Mouse (Mus musculus): ENCODE measurements around the gene Qars.

The Qars gene

DNA sequence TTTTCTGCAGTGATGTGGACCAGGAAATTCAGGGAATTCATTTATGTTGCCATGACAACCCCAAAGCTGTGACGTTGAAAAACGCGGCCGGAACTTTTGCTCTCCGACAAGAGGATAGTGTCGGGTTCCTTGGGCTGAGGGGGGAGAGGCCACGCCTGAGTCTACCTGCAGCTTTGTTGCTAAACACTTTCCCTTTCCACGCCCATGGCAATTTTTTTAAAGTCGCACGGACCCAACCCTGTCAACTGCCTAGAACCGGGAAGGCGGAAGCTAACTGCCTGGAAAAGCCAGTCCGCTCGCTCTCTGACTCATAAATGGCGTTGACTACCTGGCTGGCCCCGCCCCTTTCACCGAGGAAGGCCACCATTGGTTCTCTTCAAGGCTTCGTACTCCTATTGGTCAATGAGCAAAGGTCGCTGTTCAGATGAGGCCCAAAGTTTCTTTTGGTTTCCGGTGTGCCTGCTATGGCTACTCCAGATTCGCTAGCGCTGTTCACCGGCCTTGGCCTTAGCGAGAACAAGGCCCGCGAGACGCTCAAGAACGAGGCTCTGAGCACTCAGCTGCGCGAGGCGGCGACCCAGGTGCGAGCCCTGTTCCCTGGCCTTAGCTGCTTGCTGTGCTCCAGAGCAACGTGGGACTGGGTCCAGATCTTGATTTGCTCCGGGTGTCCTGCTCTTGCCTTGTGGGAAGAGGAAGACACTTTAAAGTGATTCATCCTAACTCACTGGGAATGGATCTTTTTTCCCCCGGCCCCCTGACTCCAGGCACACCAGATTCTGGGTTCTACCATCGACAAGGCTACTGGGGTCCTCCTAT is at the start of gene Qars:
Gene Qars (plus strand): TSS at position 88 of the 816 bp plus-strand sequence.
- in situ Hi-C loops (cut with MboI, MseI), result no loop called here

- in situ Hi-C loops (cut with MboI, MseI), result no loop called here
Observed at GRCm38 (mm10) chr9:108459939-108460318, 47.6 kb upstream of the Qars start.

DNA sequence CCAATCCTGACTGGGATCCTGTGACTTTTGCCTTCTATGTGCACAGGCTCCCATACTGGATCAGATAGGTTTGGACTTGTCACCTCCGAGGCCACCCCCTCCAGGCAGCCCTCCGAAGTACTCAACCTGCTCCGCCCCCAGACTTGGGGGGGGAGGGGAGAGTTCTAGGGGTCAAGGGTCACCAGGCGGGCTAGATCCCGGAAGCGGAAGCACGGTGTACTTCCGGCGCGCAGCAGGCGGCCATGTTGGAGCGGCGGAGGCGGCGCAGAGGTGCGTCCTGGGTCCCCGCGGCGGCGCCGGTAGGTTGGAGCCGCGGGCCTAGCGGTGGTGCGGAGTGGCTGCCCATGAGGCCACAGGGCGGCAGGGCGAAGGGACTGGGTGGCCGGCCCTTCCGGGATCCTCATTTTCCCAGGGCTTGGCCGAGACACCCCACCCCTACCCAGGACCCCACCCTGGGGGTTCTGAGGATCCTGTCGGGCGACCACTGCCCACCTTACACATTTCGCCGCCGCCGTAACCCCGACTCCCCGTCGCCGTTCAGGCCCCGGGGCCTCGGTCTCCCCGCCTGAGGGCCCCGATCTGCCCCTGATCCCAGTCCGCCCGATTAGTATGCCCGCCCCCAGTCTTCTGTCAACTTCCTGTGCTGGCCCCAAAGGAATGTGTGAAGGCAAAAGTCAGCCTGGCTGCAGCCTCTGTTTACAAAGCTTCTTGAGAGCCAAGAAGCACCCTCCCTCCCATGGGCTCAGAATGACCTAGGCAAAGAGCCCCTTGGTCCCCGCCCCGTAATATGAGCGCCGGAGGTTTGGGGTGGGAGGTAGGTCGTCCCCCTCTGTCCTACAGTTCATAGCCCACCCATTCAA is 47.0 kb upstream of the Qars start, which contains the start of gene Ccdc71:
Gene Ccdc71 (plus strand): TSS at position 209 of the 860 bp plus-strand sequence.
- in situ Hi-C loops (cut with MboI, MseI), result no loop called here

- in situ Hi-C loops (cut with MboI, MseI), result no loop called here
Observed at GRCm38 (mm10) chr9:108461181-108461631, 46.3 kb upstream of the Qars start, which contains the start of gene Klhdc8b. Gene Klhdc8b, minus strand, starts transcription at chr9:108461581.

DNA sequence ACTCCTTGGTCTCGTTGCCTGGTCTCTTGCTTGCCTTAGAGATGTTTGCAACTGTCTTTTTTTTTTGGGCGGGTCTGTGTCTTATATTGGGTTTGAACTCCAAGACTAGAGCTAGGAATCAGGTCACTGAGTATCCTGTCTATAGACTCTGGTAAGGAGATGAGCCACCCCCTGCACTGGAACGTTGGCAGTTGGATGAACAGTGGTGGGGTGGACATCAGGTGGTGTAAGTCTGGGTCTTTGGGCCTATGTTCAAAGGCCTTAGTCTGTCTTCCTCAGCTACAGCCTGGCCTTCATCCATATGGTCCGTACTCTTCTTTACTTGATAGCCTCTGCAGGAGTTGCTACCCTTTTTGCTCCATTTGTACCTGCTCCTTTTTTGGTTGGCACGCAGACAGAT is 45.8 kb upstream of the Qars start:
- in situ Hi-C loops (cut with MboI, MseI), result no loop called here

GRCm38 (mm10) chr9:108462192-108462591 is 45.3 kb upstream of the Qars start:
- in situ Hi-C loops (cut with MboI, MseI), result no loop called here

GRCm38 (mm10) chr9:108463713-108464112 is 43.8 kb upstream of the Qars start:
- in situ Hi-C loops (cut with MboI, MseI), result no loop called here

GRCm38 (mm10) chr9:108466219-108466618 is 41.3 kb upstream of the Qars start:
- in situ Hi-C loops (cut with MboI, MseI), result no loop called here

GRCm38 (mm10) chr9:108469430-108469829 is 38.1 kb upstream of the Qars start:
- in situ Hi-C loops (cut with MboI, MseI), result no loop called here

GRCm38 (mm10) chr9:108469845-108470244 is 37.7 kb upstream of the Qars start:
- in situ Hi-C loops (cut with MboI, MseI), result no loop called here

- in situ Hi-C loops (cut with MboI, MseI), result no loop called here
Observed at GRCm38 (mm10) chr9:108474528-108474927, 33.0 kb upstream of the Qars start.

DNA sequence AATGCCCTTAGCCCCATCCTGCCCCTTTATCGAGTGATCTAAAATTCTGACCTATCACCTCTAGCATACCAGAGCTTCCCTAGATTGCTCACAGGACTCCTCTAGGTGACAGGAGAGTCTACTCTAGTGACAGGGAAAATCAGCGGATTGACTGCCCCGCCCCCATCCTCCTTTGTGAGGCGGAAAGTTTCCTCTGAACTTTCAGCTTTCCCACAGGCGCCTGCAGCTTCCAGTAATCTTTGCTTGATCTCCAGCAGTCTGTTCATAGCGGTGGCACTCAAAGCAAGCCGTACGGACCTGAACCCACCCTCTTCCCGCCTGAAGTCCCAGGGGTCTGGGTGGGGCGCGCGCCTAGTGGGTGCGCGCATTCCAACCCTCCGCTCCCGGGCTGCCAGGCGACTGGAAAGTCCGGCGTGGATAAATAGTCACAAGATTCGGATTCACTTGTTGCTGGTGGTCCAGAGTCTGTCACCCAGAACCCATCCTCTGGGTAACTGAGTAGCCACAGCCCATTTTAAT is 28.8 kb upstream of the Qars start:
- in situ Hi-C loops (cut with MboI, MseI), result no loop called here

DNA sequence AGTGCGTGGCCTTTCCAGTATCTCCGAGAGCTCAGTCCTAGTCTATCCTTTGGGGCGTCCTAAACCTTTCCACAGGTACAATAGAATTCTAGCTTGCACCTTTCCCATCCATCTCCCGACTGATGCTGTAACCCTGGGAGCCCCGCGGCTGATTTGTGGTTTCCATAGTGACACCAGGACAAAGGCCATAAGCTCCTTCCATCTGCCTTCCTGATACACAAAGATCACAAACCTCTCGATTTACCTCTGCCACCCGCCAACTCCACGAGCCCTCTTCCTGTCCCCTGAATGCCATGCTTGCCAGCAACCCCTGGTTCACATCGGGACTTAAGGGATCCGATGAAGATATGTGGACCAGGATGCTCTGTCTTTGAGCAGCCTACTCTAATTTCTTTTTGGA is 28.3 kb upstream of the Qars start:
- in situ Hi-C loops (cut with MboI, MseI), result no loop called here

- in situ Hi-C loops (cut with MboI, MseI), result loop anchor here (10.0 kb wide), 1 partner anchor 435 kb away; the partner anchor contains the start of gene Tmem89
Observed at GRCm38 (mm10) chr9:108479721-108480351, 27.7 kb upstream of the Qars start, which contains the start of gene Lamb2. Gene Lamb2, plus strand, starts transcription at chr9:108479736.

DNA sequence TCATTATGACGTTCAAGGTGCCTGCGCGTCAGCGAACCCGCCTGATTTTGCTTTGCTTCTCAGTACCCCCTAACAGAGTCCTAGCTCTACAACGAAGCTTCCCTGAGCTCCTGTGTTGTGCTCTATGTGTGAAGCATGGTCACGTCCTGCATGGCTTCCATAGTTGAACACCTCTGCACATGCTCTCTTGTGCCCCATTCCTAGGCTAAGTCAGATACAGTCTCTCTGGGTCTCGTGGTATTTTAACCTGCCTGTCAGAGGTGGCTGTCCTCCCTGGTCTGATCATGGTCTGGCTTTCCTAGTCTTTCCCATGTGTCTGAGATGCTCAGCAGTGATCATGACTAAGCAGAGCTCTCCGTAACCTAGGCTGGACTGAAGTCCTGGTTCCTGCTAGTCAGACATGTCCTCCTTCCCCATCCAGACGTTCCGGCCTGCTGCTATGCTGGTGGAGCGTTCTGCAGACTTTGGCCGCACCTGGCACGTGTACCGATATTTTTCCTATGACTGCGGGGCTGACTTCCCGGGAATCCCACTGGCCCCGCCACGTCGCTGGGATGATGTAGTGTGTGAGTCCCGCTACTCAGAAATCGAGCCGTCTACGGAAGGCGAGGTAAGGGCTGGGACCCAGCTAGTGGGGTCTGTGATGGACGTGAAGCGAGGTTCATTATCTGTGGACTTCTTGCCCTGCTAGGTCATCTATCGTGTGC is 26.5 kb upstream of the Qars start:
- in situ Hi-C loops (cut with MboI, MseI), result loop anchor here (10.0 kb wide), 1 partner anchor 434 kb away; the partner anchor contains the start of gene Tmem89

GRCm38 (mm10) chr9:108481520-108482210 is 25.8 kb upstream of the Qars start:
- in situ Hi-C loops (cut with MboI, MseI), result loop anchor here (10.0 kb wide), 1 partner anchor 433 kb away; the partner anchor contains the start of gene Tmem89

DNA sequence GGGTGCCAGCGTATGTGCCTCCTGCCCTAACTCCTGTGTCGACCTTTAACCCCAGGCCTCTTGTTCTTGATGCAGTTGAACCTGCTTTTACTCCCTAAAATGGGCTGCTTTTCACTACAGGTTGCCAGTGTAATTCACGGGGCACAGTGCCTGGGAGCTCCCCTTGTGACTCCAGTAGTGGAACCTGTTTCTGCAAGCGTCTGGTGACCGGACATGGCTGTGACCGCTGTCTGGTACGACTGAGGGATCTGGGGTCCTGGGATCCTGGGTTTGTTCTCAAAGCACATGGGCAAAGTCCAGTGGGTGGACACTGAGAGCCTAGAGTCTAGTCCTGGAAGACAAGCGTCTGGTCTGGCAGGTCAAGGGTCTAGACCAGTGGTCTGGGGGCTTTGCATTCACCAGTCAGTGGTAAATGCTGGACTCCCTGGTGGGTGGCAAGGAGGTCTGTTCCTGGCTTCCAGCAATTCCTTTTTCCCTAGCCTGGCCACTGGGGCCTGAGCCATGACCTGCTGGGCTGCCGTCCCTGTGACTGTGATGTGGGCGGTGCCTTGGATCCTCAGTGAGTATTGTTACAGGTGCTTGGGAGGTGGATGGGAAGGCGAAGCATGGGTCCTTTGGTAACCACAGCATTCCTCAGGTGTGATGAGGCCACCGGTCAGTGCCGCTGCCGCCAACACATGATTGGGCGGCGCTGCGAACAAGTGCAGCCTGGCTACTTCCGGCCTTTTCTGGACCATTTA is 24.3 kb upstream of the Qars start:
- in situ Hi-C loops (cut with MboI, MseI), result loop anchor here (10.0 kb wide), 1 partner anchor 432 kb away; the partner anchor contains the start of gene Tmem89

DNA sequence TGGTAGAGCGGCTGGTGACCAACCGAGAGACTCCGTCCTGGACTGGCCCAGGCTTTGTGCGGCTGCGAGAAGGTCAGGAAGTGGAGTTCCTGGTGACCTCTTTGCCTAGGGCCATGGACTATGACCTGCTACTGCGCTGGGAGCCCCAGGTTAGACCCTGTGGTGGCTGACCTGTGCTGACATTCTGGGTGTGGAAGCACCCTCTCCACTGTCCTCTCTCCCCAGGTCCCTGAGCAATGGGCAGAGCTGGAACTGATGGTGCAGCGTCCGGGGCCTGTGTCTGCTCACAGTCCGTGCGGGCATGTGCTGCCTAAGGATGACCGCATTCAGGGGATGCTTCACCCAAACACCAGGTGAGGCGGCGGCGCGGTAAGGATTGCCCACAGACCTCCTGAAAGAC is 23.5 kb upstream of the Qars start:
- in situ Hi-C loops (cut with MboI, MseI), result loop anchor here (10.0 kb wide), 1 partner anchor 431 kb away; the partner anchor contains the start of gene Tmem89

DNA sequence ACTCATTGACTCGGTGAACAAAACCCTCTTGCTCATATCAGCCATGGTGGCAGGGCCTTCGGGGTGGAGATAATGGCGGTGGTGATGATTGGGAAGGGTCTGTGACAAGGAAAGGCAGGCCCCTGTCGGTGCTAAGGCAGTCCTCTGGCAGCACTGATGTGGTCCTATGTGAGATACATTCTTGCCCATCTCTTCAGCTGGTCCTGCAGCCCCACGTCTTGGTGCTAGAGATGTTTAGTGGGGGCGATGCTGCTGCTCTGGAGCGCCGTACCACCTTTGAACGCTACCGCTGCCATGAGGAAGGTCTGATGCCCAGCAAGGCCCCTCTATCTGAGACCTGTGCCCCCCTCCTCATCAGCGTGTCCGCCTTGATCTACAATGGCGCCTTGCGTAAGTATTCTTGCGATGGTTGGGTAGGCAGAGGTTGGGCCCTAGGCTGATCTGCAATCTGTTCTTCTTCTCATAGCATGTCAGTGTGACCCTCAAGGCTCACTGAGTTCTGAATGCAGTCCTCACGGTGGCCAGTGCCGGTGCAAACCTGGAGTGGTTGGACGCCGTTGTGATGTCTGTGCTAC is 22.1 kb upstream of the Qars start:
- in situ Hi-C loops (cut with MboI, MseI), result loop anchor here (10.0 kb wide), 1 partner anchor 429 kb away; the partner anchor contains the start of gene Tmem89

All from T-helper 1 cell (primary cell).